Mouse (Mus musculus): Measurements from ENCODE around the gene Ripply3. TPM values are rescaled to one million over a fixed set of nuclear protein-coding genes. Genes with fewer than 3 reads are reported as not detected.

Ripply3 gene
- polyA plus RNA-seq, 1 experiment from 2014 or later: 2.7 TPM

DNA sequence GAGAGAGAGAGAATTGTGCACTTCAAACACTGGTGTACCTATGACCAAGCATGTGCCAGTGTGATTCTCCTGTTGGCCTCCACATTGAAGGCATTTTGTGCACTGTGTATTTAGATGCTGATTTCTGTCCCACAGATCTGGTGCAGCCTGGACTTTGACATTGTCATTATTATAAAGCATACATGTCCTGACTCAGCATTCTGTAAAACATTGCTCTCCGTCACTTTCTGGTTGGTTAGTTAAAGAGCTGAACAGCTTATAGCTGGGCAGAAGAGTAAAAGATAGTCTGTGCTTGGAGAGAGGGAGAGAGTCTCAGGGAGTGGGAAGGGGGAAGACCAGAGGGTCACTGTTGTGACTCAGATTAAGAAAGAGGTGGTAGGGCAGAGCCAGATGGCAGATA, 17.5 kb downstream of the Ripply3 start:
- Histone ChIP-seq H3K4me3 (ENCODE audit: low read depth, low read length) (no peak overlapping the region), H3K36me3 (ENCODE audit: control insufficient read depth, insufficient read depth) (no peaks in the 10 kb centered on the region), H3K9me3 (ENCODE audit: control insufficient read depth) (no peaks in the 10 kb centered on the region), H3K27me3 (replicated peaks; ENCODE audit: control insufficient read depth, insufficient read depth, low read length) (no peaks in the 10 kb centered on the region), H3K4me2 (replicated peaks; ENCODE audit: low read depth) (no peak overlapping the region), H3K27ac (ENCODE audit: low read depth, low read length) (no peak overlapping the region), H3K4me1 (replicated peaks; ENCODE audit: control insufficient read depth, insufficient read depth, low read length) (no peaks in the 10 kb centered on the region), H3K9ac (ENCODE audit: low read depth, low read length) (no peak overlapping the region)
- TF ChIP-seq CTCF (IDR thresholded peaks at IDR 0.05; ENCODE audit: low read depth): no peak
- WGBS: 68% methylated on average over 1 of the region's 1 CpGs
- no peak for ATAC-seq

DNA sequence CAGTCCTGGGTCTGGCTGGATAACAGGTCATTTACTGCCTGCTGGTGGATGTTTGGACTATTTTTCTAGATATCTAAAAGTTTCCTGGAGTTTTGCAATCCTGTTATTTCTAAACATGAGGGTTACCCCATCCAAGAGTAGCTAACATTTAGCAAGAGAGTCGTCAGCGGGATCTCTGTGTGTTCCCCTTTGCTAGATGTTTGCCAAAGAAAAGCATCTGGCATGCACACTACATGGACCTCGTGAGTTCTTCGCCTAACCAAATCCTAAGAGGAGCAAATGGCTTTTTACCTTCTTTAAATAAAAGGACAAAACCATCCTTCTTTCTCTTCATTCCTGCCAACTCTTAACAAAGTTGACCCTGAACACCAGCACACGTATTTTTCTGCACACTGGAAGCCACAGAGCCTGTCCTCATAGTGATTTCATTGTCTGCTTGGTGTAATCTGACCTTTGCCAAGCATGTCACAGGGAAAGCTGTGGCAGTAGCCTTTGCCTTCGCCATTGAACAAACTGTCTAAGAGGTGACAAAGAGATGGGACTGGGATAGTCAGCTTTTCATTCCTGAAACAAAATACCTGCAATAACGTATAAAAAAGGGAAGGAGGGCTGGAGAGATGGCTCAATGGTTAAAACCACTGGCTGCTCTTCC, 19.0 kb downstream of the Ripply3 start:
- no peak for TF ChIP-seq CTCF (IDR thresholded peaks at IDR 0.05; ENCODE audit: low read depth)
- Histone ChIP-seq H3K9ac (ENCODE audit: low read depth, low read length) (no peak overlapping the region), H3K4me3 (ENCODE audit: low read depth, low read length) (no peak overlapping the region), H3K36me3 (ENCODE audit: control insufficient read depth, insufficient read depth) (no peaks in the 10 kb centered on the region), H3K4me1 (replicated peaks; ENCODE audit: control insufficient read depth, insufficient read depth, low read length) (no peaks in the 10 kb centered on the region), H3K9me3 (ENCODE audit: control insufficient read depth) (no peaks in the 10 kb centered on the region), H3K4me2 (replicated peaks; ENCODE audit: low read depth) (no peak overlapping the region), H3K27ac (ENCODE audit: low read depth, low read length) (no peak overlapping the region), H3K27me3 (replicated peaks; ENCODE audit: control insufficient read depth, insufficient read depth, low read length) (no peaks in the 10 kb centered on the region)
- WGBS: 77% methylated on average over 7 of the region's 7 CpGs
- no peak for ATAC-seq

DNA sequence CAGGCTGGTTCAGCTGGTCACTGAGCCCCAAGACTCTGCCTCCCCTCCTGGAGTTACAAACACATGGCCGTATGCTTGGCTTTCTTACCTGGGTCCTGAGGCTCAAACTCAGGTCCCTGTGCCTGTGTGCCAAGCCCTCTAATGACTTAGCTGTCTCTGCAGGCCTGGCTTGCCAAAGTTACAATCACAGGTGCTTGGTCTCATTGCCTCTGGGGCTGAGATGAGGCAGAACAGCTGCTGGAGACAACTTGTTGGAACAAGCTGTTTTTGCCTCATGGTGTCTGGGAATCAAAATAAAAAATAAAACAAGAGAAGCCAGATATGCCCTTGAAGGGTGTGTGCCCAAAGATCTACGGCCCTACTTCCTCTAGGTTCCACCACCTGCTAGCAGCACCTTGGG, 20.6 kb downstream of the Ripply3 start:
- TF ChIP-seq CTCF (IDR thresholded peaks at IDR 0.05; ENCODE audit: low read depth): no peak
- no peak for ATAC-seq
- Histone ChIP-seq H3K4me1 (replicated peaks; ENCODE audit: control insufficient read depth, insufficient read depth, low read length) (no peaks in the 10 kb centered on the region), H3K4me2 (replicated peaks; ENCODE audit: low read depth) (no peak overlapping the region), H3K9ac (ENCODE audit: low read depth, low read length) (no peak overlapping the region), H3K27me3 (replicated peaks; ENCODE audit: control insufficient read depth, insufficient read depth, low read length) (no peaks in the 10 kb centered on the region), H3K4me3 (ENCODE audit: low read depth, low read length) (no peak overlapping the region), H3K27ac (ENCODE audit: low read depth, low read length) (no peak overlapping the region), H3K36me3 (ENCODE audit: control insufficient read depth, insufficient read depth) (no peaks in the 10 kb centered on the region), H3K9me3 (ENCODE audit: control insufficient read depth) (no peaks in the 10 kb centered on the region)
- WGBS: 85% methylated on average over 2 of the region's 2 CpGs

DNA sequence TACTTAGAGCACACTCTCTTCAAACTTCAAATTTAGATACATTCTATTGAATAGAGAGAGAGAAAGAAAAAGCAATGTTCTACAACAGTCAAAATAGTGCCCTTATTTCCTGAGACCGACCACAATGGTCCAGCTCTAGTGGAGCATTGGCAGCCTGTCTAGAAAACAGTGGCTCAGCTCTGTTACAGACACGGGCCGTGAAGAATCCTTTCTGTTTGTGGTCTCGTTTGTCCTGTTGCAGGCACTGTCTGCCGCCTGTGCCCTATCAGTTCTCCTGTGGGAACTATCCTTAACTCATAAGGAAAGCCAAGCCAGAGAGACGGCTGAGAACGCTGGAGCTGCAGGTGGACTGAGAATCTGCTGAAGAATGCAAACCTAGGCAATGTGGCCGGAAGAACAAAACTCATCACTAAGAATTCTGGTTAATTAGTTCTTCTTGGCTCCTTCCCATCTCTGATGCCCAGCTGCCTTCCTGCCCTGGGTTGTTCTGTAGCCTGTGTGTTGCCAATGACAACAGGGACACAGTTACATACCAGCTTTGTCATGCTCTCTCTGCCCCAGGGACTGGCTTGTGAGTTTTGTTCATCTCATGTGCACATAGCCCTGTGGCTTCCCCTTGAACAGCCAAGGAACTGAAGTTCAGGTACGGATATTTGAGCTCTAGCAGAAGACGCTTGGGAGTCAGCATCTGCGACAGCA, 21.5 kb downstream of the Ripply3 start:
- TF ChIP-seq CTCF (IDR thresholded peaks at IDR 0.05; ENCODE audit: low read depth): no peak
- Histone ChIP-seq H3K36me3 (ENCODE audit: control insufficient read depth, insufficient read depth) (no peaks in the 10 kb centered on the region), H3K4me2 (replicated peaks; ENCODE audit: low read depth) (no peak overlapping the region), H3K27ac (ENCODE audit: low read depth, low read length) (no peak overlapping the region), H3K9ac (ENCODE audit: low read depth, low read length) (no peak overlapping the region), H3K27me3 (replicated peaks; ENCODE audit: control insufficient read depth, insufficient read depth, low read length) (no peaks in the 10 kb centered on the region), H3K4me3 (ENCODE audit: low read depth, low read length) (no peak overlapping the region), H3K9me3 (ENCODE audit: control insufficient read depth) (no peaks in the 10 kb centered on the region), H3K4me1 (replicated peaks; ENCODE audit: control insufficient read depth, insufficient read depth, low read length) (no peaks in the 10 kb centered on the region)
- 61% methylated on average over 11 of the region's 11 CpGs for WGBS
- no peak for ATAC-seq

DNA sequence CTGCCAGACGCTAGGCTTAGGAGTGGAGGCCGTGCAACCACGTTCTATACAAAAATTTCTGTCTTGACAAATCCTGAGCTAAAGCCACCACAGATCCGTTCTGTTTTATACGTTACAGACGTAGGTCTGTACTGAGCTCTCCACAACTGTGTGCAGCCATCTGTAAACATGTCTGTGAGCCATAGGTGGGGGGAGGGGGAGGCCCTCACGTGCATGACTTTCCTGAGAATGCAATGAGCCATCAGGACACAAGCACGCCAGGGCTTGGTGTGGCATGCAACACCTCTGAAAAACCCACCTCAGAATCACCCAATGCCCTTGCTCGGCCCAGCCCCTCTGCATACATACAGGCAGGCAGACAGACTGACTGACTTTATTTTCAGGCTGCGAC, 22.1 kb downstream of the Ripply3 start:
- no peaks in the 10 kb centered on the region for H3K4me1 ChIP-seq (replicated peaks; ENCODE audit: control insufficient read depth, insufficient read depth, low read length)
- H3K4me2 ChIP-seq (replicated peaks; ENCODE audit: low read depth): no peak overlapping the region
- H3K27ac ChIP-seq (ENCODE audit: low read depth, low read length): no peak overlapping the region
- 61% methylated on average over 10 of the region's 10 CpGs for WGBS
- TF ChIP-seq CTCF (IDR thresholded peaks at IDR 0.05; ENCODE audit: low read depth): no peak
- no peak for ATAC-seq
- H3K9me3 ChIP-seq (ENCODE audit: control insufficient read depth): no peaks in the 10 kb centered on the region
- H3K4me3 ChIP-seq (ENCODE audit: low read depth, low read length): no peak overlapping the region
- H3K27me3 ChIP-seq (replicated peaks; ENCODE audit: control insufficient read depth, insufficient read depth, low read length): no peaks in the 10 kb centered on the region
- no peak overlapping the region for H3K9ac ChIP-seq (ENCODE audit: low read depth, low read length)
- no peaks in the 10 kb centered on the region for H3K36me3 ChIP-seq (ENCODE audit: control insufficient read depth, insufficient read depth)

DNA sequence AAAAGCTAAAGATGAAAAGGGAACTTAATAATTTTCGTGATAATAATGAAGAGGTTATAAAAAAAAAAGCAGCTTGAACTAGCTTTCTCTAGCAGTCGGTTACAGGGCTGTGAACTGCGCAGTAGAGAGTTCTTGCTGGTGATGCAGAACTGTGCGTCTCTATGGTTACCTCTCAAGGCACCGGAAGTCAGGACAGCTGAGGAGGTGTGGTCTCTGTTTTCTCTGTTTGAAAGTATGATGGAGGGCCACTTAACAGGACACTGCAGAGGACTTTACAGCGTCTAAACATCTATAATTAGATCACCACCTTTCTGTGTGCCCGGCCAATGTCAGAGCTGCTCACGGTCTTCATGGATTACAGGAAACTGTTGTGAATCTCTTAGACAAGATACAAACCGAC, 26.2 kb downstream of the Ripply3 start:
- Histone ChIP-seq H3K4me3 (ENCODE audit: low read depth, low read length) (no peak overlapping the region), H3K27ac (ENCODE audit: low read depth, low read length) (no peak overlapping the region), H3K9ac (ENCODE audit: low read depth, low read length) (no peak overlapping the region), H3K4me2 (replicated peaks; ENCODE audit: low read depth) (no peak overlapping the region), H3K9me3 (ENCODE audit: control insufficient read depth) (no peaks in the 10 kb centered on the region), H3K27me3 (replicated peaks; ENCODE audit: control insufficient read depth, insufficient read depth, low read length) (no peaks in the 10 kb centered on the region), H3K4me1 (replicated peaks; ENCODE audit: control insufficient read depth, insufficient read depth, low read length) (no peaks in the 10 kb centered on the region), H3K36me3 (ENCODE audit: control insufficient read depth, insufficient read depth) (no peaks in the 10 kb centered on the region)
- no peak for ATAC-seq
- TF ChIP-seq CTCF (IDR thresholded peaks at IDR 0.05; ENCODE audit: low read depth): no peak
- WGBS: 32% methylated on average over 9 of the region's 9 CpGs
